Mouse (Mus musculus): Measurements from ENCODE around the gene Tnfrsf11a. TPM values are rescaled to one million over a fixed set of nuclear protein-coding genes. Genes with fewer than 3 reads are reported as not detected.

Tnfrsf11a gene
- polyA plus RNA-seq, 1 experiment from 2014 or later, result 1.0 TPM

DNA sequence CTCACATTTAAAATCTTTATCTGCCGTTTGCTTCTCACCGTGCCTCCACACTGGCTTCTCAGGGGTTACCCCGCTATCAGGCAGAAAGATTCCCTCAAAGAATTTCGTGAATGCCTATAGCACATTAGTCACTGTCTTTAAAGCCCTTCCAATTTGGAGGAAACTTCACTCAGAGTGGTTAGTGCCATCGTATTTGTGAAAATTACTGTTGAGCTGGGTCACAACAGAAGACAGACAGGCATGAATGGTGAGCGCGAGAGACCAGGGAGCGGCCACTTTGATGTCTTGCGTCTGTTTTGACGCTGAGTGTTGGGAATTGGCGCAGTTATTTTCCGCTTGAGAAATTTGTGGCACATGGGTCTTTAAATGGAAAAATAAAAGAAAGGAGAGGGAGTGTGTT, 62.9 kb downstream of the Tnfrsf11a start:
- WGBS, result 0% methylated on average over 12 of the region's 12 CpGs
- Histone ChIP-seq H3K4me1 (replicated peaks; ENCODE audit: control insufficient read depth, insufficient read depth, low read length) (peaks cover 13% of the 10 kb centered on the region), H3K4me2 (replicated peaks) (peak overlapping the region; percentile 66), H3K27ac (no peak overlapping the region), H3K4me3 (replicated peaks; ENCODE audit: low read length) (peak overlapping the region; percentile 18), H3K9ac (peak overlapping the region; percentile 17), H3K36me3 (replicated peaks; ENCODE audit: control insufficient read depth, insufficient read depth) (no peaks in the 10 kb centered on the region), H3K9me3 (ENCODE audit: control insufficient read depth, low read length) (no peaks in the 10 kb centered on the region), H3K27me3 (ENCODE audit: control insufficient read depth, insufficient read depth, low read length) (no peaks in the 10 kb centered on the region)
- ATAC-seq (ENCODE audit: low FRiP score), result peak; percentile 23; the same call in 1 of the 2 replicates
- peak; percentile 53 for DNase-seq (ENCODE audit: low spot score)

DNA sequence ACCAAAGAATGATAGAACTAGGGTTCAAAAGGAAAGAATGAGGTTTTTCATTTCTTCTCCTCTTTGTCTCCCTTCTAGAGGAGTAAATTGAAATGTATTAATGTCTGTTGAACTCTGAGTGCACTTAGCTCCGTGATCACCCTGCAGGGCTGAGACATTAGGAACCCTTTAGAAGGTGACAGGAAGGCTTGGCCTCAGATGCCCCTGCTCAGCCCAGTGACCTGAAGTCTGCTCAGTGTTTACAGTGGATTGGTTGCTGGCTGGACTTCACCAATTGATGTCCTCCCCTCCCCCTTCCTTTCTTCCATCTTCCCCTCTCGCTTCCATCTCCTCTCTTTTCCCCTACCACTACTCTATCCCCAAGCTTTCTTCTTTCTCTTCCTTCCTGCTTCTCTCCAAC, 63.3 kb downstream of the Tnfrsf11a start:
- Histone ChIP-seq H3K9me3 (ENCODE audit: control insufficient read depth, low read length) (no peaks in the 10 kb centered on the region), H3K4me2 (replicated peaks) (peak overlapping the region; percentile 66), H3K9ac (peak overlapping the region; percentile 58; the same call in 1 of the 2 replicates), H3K27ac (no peak overlapping the region; the same call in 1 of the 2 replicates), H3K4me1 (replicated peaks; ENCODE audit: control insufficient read depth, insufficient read depth, low read length) (peaks cover 13% of the 10 kb centered on the region), H3K4me3 (replicated peaks; ENCODE audit: low read length) (peak overlapping the region; percentile 33), H3K27me3 (ENCODE audit: control insufficient read depth, insufficient read depth, low read length) (no peaks in the 10 kb centered on the region), H3K36me3 (replicated peaks; ENCODE audit: control insufficient read depth, insufficient read depth) (no peaks in the 10 kb centered on the region)
- ATAC-seq (ENCODE audit: low FRiP score) (peak; percentile 44), DNase-seq (ENCODE audit: low spot score) (no peak)
- whole genome bisulfite sequencing, result 5% methylated on average over 2 of the region's 2 CpGs

DNA sequence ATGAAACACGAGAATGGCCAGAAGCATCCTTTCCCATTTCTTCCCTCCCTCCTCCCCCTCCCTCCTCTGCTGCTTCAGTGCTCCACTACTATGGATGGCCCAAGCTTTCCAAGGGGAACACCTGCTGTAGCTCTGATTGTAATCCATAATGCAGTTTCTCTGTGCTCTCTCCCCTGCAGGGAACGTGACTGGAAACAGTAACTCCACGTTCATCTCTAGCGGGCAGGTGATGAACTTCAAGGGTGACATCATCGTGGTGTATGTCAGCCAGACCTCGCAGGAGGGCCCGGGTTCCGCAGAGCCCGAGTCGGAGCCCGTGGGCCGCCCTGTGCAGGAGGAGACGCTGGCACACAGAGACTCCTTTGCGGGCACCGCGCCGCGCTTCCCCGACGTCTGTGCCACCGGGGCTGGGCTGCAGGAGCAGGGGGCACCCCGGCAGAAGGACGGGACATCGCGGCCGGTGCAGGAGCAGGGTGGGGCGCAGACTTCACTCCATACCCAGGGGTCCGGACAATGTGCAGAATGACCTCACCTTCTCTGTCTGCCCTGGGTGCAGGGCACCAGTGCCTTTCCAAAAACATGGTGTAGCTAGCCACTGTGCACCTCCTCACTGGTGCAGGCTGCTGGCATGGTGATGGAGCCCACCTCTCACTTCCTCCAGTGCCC, 64.0 kb downstream of the Tnfrsf11a start:
- Histone ChIP-seq H3K9me3 (ENCODE audit: control insufficient read depth, low read length) (no peaks in the 10 kb centered on the region), H3K9ac (peak overlapping the region; percentile 58), H3K27ac (peak overlapping the region; percentile 27; the same call in 1 of the 2 replicates), H3K4me2 (replicated peaks) (peak overlapping the region; percentile 66), H3K4me1 (replicated peaks; ENCODE audit: control insufficient read depth, insufficient read depth, low read length) (peaks cover 13% of the 10 kb centered on the region), H3K36me3 (replicated peaks; ENCODE audit: control insufficient read depth, insufficient read depth) (no peaks in the 10 kb centered on the region), H3K4me3 (replicated peaks; ENCODE audit: low read length) (peak overlapping the region; percentile 33), H3K27me3 (ENCODE audit: control insufficient read depth, insufficient read depth, low read length) (no peaks in the 10 kb centered on the region)
- ATAC-seq (ENCODE audit: low FRiP score) (peak; percentile 78), DNase-seq (ENCODE audit: low spot score) (peak; percentile 42)
- 6% methylated on average over 28 of the region's 28 CpGs for WGBS

DNA sequence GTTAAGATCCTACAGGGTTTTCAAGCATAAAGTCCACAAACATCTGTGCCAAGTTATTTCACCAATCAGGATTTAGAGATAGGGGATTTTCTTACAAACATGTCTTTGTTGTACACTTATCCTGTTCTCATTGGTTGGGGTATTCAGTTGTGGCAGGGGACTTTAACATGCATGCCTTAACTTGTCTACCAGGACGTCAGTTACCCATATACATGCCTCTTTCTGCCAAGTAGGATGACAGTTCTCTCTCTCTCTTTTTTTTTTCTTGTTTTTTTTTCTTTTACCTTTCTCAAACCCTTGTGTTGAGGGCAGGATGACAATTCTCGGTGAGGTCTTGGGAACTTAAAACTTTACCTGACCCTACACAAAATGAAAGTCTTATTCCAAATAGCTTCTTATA, 65.9 kb downstream of the Tnfrsf11a start:
- ATAC-seq (ENCODE audit: low FRiP score) (no peak), DNase-seq (ENCODE audit: low spot score) (no peak)
- H3K4me3 ChIP-seq (replicated peaks; ENCODE audit: low read length), result no peak overlapping the region
- 87% methylated on average over 2 of the region's 2 CpGs for WGBS
- no peak overlapping the region for H3K4me2 ChIP-seq (replicated peaks)
- no peak overlapping the region for H3K9ac ChIP-seq
- peaks cover 13% of the 10 kb centered on the region for H3K4me1 ChIP-seq (replicated peaks; ENCODE audit: control insufficient read depth, insufficient read depth, low read length)
- H3K9me3 ChIP-seq (ENCODE audit: control insufficient read depth, low read length), result no peaks in the 10 kb centered on the region
- no peak overlapping the region for H3K27ac ChIP-seq
- no peaks in the 10 kb centered on the region for H3K36me3 ChIP-seq (replicated peaks; ENCODE audit: control insufficient read depth, insufficient read depth)
- H3K27me3 ChIP-seq (ENCODE audit: control insufficient read depth, insufficient read depth, low read length), result no peaks in the 10 kb centered on the region

DNA sequence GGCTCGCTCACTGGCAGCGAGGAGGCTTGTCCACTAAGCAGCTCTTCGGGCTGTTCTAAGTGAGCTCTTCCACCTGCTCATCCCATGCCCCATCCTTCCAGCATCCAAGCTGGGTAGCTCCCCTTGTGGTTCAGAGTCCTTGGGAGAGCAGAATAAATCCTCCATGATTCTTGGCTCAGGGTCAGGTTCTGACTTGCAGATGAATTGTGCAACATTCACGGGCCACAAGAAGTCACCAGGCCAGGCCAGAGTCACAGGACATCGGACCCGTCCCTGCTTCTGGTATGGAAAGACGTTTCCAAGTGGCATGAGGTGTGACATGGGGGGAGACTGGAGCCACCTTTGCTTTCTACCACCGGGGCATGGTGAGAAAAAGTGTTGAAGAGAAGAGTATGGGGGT, 68.3 kb downstream of the Tnfrsf11a start:
- H3K9me3 ChIP-seq (ENCODE audit: control insufficient read depth, low read length), result no peaks in the 10 kb centered on the region
- H3K4me1 ChIP-seq (replicated peaks; ENCODE audit: control insufficient read depth, insufficient read depth, low read length), result peaks cover 8% of the 10 kb centered on the region
- H3K4me2 ChIP-seq (replicated peaks), result no peak overlapping the region
- no peak overlapping the region for H3K4me3 ChIP-seq (replicated peaks; ENCODE audit: low read length)
- no peaks in the 10 kb centered on the region for H3K27me3 ChIP-seq (ENCODE audit: control insufficient read depth, insufficient read depth, low read length)
- DNase-seq (ENCODE audit: low spot score) (no peak), ATAC-seq (ENCODE audit: low FRiP score) (no peak)
- no peaks in the 10 kb centered on the region for H3K36me3 ChIP-seq (replicated peaks; ENCODE audit: control insufficient read depth, insufficient read depth)
- no peak overlapping the region for H3K27ac ChIP-seq
- 90% methylated on average over 8 of the region's 8 CpGs for whole genome bisulfite sequencing
- H3K9ac ChIP-seq, result no peak overlapping the region

DNA sequence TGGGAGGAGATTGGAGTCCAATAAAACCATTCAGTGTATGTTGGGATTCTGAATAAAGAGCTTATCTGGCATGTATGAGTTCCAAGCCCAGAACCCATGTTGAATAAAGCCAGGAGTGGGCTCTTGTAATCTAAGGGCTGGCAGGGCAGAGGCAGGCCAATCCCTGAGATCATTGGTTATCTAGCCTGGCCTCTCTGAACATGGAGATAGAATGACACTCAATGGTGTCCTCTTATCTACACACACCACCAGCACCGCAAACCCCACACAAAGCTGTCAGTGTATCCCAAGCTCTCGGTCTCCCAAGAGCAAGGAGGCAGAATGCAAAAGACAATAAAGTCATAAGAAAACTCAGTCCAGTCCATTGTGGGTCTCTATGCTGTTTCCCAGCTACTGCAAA, 70.8 kb downstream of the Tnfrsf11a start:
- Histone ChIP-seq H3K36me3 (replicated peaks; ENCODE audit: control insufficient read depth, insufficient read depth) (no peaks in the 10 kb centered on the region), H3K27ac (no peak overlapping the region), H3K4me3 (replicated peaks; ENCODE audit: low read length) (no peak overlapping the region), H3K9ac (no peak overlapping the region), H3K4me2 (replicated peaks) (no peak overlapping the region), H3K9me3 (ENCODE audit: control insufficient read depth, low read length) (no peaks in the 10 kb centered on the region), H3K27me3 (ENCODE audit: control insufficient read depth, insufficient read depth, low read length) (no peaks in the 10 kb centered on the region), H3K4me1 (replicated peaks; ENCODE audit: control insufficient read depth, insufficient read depth, low read length) (no peaks in the 10 kb centered on the region)
- DNase-seq (ENCODE audit: low spot score) (no peak), ATAC-seq (ENCODE audit: low FRiP score) (no peak)
- 90% methylated on average over 2 of the region's 2 CpGs for WGBS

DNA sequence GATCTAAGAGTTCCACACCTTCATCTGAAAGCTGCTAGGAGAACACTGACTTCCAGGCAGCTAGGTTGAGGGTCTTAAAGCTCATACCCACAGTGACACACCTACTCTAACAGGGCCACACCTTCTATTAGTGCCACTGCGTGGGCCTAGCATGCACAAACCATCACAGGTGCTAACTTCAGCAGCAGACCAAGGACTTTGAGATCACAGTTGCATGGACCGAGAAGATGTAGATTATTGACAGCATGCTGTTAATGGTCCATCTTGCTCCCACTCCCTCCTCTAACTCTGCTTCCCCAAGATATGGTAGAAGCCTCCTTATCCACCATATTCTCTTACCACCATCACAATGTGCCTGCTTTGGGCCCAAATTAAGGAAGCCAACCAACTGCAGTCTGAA, 79.2 kb downstream of the Tnfrsf11a start:
- H3K4me3 ChIP-seq (replicated peaks; ENCODE audit: low read length), result no peak overlapping the region
- no peak overlapping the region for H3K27ac ChIP-seq
- DNase-seq (ENCODE audit: low spot score), result no peak
- no peaks in the 10 kb centered on the region for H3K4me1 ChIP-seq (replicated peaks; ENCODE audit: control insufficient read depth, insufficient read depth, low read length)
- ATAC-seq (ENCODE audit: low FRiP score), result no peak
- no peaks in the 10 kb centered on the region for H3K36me3 ChIP-seq (replicated peaks; ENCODE audit: control insufficient read depth, insufficient read depth)
- no peak overlapping the region for H3K4me2 ChIP-seq (replicated peaks)
- no peaks in the 10 kb centered on the region for H3K27me3 ChIP-seq (ENCODE audit: control insufficient read depth, insufficient read depth, low read length)
- 96% methylated on average over 2 of the region's 2 CpGs for WGBS
- no peak overlapping the region for H3K9ac ChIP-seq
- no peaks in the 10 kb centered on the region for H3K9me3 ChIP-seq (ENCODE audit: control insufficient read depth, low read length)

DNA sequence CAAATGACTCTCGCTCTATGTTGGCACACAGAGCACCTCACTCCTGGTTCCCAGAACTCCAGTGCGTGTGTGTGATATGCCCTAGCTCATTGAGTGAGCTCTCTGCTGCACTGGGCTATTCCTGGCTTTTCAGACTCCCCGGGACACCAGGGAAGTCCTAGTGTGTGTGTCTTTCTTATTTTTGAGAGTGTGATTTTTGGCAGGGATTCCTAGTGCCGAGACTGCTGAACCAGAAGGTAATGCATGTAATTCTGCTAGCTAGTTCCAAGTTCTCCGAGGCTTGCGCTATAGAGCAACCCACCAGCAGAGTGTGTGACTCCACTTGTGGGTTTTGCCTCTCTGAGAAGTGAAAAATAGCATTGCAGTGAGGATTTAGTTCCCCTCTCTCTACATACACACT, 96.1 kb downstream of the Tnfrsf11a start:
- ATAC-seq (ENCODE audit: low FRiP score), result no peak

DNA sequence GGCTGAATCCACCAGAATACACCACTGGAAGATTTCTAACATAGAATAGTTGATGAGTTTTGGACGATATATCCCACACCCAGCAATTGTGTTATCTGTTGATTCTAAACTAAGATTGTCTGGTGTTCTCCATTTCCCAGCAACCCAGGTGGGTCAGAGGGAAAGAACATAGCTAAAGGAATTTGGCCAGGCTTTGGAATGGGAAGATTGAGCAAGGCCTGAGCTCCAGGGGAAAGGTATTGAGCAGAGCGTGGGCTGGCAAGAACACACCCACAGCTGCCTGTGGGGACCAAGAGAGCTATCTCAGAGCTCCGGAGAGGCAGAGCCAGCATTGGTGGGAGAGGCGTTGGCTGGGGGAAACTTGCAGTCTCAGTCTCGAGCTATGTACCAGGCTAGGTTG, 97.3 kb downstream of the Tnfrsf11a start:
- no peaks in the 10 kb centered on the region for H3K9me3 ChIP-seq (ENCODE audit: control insufficient read depth, low read length)
- 88% methylated on average over 5 of the region's 5 CpGs for WGBS
- no peaks in the 10 kb centered on the region for H3K27me3 ChIP-seq (ENCODE audit: control insufficient read depth, insufficient read depth, low read length)
- no peak overlapping the region for H3K4me2 ChIP-seq (replicated peaks)
- no peaks in the 10 kb centered on the region for H3K36me3 ChIP-seq (replicated peaks; ENCODE audit: control insufficient read depth, insufficient read depth)
- no peak overlapping the region for H3K27ac ChIP-seq
- no peak overlapping the region for H3K9ac ChIP-seq
- DNase-seq (ENCODE audit: low spot score), result no peak
- ATAC-seq (ENCODE audit: low FRiP score), result no peak
- no peak overlapping the region for H3K4me3 ChIP-seq (replicated peaks; ENCODE audit: low read length)
- peaks cover 9% of the 10 kb centered on the region; the same call in 1 of the 2 replicates for H3K4me1 ChIP-seq (replicated peaks; ENCODE audit: control insufficient read depth, insufficient read depth, low read length)

More for the DNA sequence above, 96.1 kb downstream of the Tnfrsf11a start:
- H3K4me2 ChIP-seq (replicated peaks), result no peak overlapping the region
- DNase-seq (ENCODE audit: low spot score), result no peak
- no peaks in the 10 kb centered on the region for H3K36me3 ChIP-seq (replicated peaks; ENCODE audit: control insufficient read depth, insufficient read depth)
- no peak overlapping the region for H3K27ac ChIP-seq
- H3K9ac ChIP-seq, result no peak overlapping the region
- H3K4me3 ChIP-seq (replicated peaks; ENCODE audit: low read length), result no peak overlapping the region
- 79% methylated on average over 6 of the region's 6 CpGs for whole genome bisulfite sequencing
- no peaks in the 10 kb centered on the region for H3K27me3 ChIP-seq (ENCODE audit: control insufficient read depth, insufficient read depth, low read length)
- H3K4me1 ChIP-seq (replicated peaks; ENCODE audit: control insufficient read depth, insufficient read depth, low read length), result peaks cover 9% of the 10 kb centered on the region; the same call in 1 of the 2 replicates
- no peaks in the 10 kb centered on the region for H3K9me3 ChIP-seq (ENCODE audit: control insufficient read depth, low read length)

All from hindbrain, embryonic 14.5 days (tissue).